Mouse (Mus musculus): Measurements from ENCODE around the gene Ciz1. TPM values are rescaled to one million over a fixed set of nuclear protein-coding genes. Genes with fewer than 3 reads are reported as not detected.

The Ciz1 gene
- polyA plus RNA-seq (2015; fragmentation: Nextera tagmentation; extraction: Ambion mirVana) = 21.8 and 23.1 TPM in 2 replicates

DNA sequence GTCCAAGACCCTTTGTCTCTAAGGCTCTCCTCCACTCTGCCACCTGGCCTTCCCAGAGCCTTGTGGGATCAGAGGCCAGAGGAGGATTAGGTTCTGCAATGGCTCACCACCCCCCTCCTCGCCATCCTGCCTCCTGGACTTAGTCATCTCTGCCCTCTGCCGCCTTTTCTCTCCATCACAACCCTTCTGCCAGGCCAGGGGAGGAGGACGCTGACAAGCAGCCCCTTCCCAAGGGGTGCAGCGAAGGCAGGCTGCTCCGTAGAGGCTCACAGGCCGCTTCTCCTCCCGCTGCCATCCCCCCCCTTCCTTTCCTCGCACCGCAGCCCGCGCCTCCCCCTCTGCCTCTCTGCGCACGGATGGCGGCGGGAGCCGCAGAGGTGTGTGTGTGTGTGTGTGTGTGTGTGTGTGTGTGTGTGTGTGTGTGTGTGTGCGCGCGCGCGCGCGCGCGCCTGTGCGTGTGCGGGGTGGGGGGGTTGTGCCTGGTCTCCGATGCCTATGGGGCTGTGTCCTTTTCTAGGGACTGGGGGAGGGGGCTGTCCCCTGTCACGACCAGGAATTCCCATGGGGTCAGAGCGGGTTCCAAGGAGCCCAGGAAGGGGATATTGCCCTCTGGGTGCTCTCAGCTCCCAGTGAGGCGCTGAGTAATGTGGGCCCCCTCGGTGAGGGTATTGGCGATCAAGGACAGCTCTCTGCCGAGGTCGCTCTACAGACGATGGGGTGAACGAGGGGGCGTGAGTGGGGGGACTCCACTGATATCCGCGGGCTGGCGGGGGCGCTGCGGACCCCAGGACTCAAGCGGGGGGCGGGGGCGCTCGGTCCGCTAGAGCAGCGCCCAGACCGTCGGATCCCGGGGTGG lies at the start of gene Ciz1:
Ciz1 (plus strand) TSS at position 177 of the 856 bp plus-strand sequence.

DNA sequence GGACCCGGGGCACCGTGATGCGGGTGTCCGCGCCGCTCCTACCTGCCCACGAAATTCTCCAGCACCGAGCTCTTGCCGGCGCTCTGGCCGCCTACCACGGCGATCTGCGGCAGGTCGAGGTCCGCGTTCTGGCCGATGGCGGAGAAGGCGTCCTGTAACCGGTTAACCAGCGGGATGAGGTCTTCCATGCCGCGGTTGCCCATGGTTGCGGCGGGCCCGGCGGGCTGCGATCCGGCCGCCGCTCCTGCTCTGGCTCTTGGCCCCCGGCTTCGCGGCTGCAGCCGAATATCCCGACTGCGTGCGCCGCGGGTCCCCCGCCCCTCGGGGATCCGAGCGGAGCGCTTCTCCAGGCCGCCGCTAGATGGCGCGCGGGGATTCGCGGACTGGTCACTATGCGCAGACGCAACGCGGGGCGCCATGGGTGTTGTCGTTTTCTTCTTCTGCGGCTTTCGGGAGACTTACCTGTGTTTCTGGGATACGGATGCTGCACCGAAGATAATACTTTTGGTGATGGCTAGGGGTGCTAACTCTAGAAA lies 948 bp downstream of the Ciz1 start, which contains the start of gene Dnm1:
Dnm1 (minus strand) TSS at position 332 of the 536 bp plus-strand sequence.

DNA sequence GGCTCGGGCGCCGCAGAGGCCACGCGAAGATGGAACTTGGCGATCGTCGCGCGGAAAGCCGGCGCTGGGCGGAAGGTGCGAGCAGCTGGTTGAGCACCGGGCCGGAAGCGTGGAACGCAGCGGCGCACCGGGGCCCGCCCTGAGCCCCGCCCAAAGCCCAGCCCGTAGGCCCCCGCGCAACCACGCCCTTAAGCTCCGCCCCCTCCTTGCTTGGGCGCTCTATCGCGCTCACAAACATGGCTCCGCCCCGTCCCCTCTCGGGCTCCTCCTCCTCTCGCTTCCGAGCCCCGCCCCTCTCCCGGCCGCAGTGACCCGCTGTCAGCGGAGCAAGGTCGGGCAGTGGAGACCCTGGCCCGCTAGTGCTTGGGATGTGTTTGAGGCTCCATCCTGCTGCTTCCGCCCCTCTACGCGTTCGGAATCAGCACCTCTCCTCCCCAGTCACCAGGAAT lies 29.7 kb downstream of the Ciz1 start, which contains the start of gene 1110008P14Rik:
1110008P14Rik (minus strand) TSS at position 164 of the 449 bp plus-strand sequence.

DNA sequence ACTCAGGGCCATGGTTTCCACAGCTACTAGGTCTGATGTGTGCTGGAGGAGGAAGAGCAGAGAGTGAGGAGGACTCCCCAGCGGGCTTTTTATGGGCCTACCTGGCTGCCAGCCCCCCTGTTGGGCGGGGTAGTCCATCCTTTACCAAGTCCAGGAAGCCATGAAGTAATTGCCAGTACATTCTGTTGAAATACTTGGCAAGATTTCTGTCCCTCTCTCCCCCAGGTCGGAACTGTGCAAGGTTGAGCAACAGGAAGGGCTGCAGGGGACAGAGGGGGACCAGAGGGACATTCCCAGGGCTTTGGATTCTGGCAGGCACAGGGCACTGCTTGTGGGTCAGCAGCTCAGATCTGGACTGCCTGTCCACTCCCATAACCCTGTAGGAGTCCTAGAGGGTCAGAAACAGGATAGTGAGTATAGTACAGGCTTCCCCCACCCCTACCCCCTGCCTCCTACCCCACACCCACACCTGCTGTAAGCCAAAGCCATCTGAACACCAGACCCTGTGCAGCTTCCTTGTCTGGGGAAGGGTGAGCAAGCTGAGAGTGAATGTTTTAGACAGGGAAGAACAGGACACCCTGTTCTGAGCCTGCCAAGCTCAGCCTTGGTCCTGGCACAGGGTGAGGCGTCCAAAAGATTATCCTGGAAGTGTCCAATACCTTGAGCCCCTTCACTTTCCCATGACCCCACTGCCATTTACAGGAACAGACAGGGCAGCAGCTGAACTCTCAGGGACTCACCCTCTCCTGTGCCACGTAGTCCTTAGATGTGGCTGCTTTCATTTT lies 35.8 kb downstream of the Ciz1 start, which contains the start of gene Lcn2:
Lcn2 (minus strand) TSS at position 547 of the 785 bp plus-strand sequence.

DNA sequence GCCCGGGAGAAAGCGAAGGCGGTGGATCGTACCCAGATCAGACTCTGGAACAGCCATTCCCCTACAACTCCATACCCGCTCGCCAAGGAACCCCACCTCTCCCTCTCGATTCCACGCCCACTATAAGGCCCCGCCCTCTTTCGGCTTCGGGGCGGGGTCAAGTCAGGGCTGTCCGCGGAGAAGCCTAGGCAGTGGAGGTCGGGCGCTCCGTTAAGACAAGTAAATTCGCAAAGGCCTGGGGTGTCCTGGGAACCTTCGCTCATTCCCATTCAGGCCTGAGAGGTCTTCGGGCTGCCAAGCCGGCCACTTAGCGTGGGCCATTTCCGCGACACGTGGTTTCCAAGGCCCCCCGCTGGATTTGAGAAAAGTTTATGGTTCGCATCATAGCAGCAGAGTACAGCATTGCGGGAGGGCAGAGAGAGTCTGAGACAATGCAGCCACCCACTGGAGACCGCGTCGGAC lies 43.4 kb downstream of the Ciz1 start, which contains the start of gene Ptges2:
Ptges2 (plus strand) TSS at position 413 of the 462 bp plus-strand sequence.

Small RNAs within 50 kb of the gene (microRNA-seq; reads per million reads assigned to microRNA genes)
- gene Gm23363 = 0.93 reads per million
- 488 reads per million, percentile 65 among the genes with 10 or more reads in this experiment for gene Mir199b

Other genes with a start within 250 kb of the Ciz1 start
- 20.9 and 22.2 TPM in 2 replicates for gene Prrc2b, start 201.2 kb upstream of the Ciz1 start, polyA plus RNA-seq (2015; fragmentation: Nextera tagmentation; extraction: Ambion mirVana)
- gene Pomt1, start 115.7 kb upstream of the Ciz1 start, polyA plus RNA-seq (2015; fragmentation: Nextera tagmentation; extraction: Ambion mirVana) = 9.2 and 9.6 TPM in 2 replicates
- gene Uck1, start 92.2 kb upstream of the Ciz1 start, polyA plus RNA-seq (2015; fragmentation: Nextera tagmentation; extraction: Ambion mirVana) = 41.4 and 44.3 TPM in 2 replicates
- 21.3 and 21.6 TPM in 2 replicates for gene Golga2, start 64.9 kb upstream of the Ciz1 start, polyA plus RNA-seq (2015; fragmentation: Nextera tagmentation; extraction: Ambion mirVana)
- 334 and 344 TPM in 2 replicates for gene Swi5, start 64.3 kb upstream of the Ciz1 start, polyA plus RNA-seq (2015; fragmentation: Nextera tagmentation; extraction: Ambion mirVana)
- gene Dnm1, start 1.0 kb downstream of the Ciz1 start, polyA plus RNA-seq (2015; fragmentation: Nextera tagmentation; extraction: Ambion mirVana) = 10.8 and 12.5 TPM in 2 replicates
- 58.3 and 58.6 TPM in 2 replicates for gene 1110008P14Rik, start 29.6 kb downstream of the Ciz1 start, polyA plus RNA-seq (2015; fragmentation: Nextera tagmentation; extraction: Ambion mirVana)
- 2.1 and 9.2 TPM in 2 replicates for gene Lcn2, start 35.9 kb downstream of the Ciz1 start, polyA plus RNA-seq (2015; fragmentation: Nextera tagmentation; extraction: Ambion mirVana)
- gene Ptges2, start 43.6 kb downstream of the Ciz1 start, polyA plus RNA-seq (2015; fragmentation: Nextera tagmentation; extraction: Ambion mirVana) = 19.9 and 20.9 TPM in 2 replicates
- 3.3 and 3.7 TPM in 2 replicates for gene Naif1, start 98.1 kb downstream of the Ciz1 start, polyA plus RNA-seq (2015; fragmentation: Nextera tagmentation; extraction: Ambion mirVana)
- 16.0 and 18.5 TPM in 2 replicates for gene Slc25a25, start 99.1 kb downstream of the Ciz1 start, polyA plus RNA-seq (2015; fragmentation: Nextera tagmentation; extraction: Ambion mirVana)
- 5.9 and 7.0 TPM in 2 replicates for gene Fam102a, start 183.0 kb downstream of the Ciz1 start, polyA plus RNA-seq (2015; fragmentation: Nextera tagmentation; extraction: Ambion mirVana)
- gene Dpm2, start 218.5 kb downstream of the Ciz1 start, polyA plus RNA-seq (2015; fragmentation: Nextera tagmentation; extraction: Ambion mirVana) = 78.8 and 88.0 TPM in 2 replicates
- not detected in 2 replicates for gene Pip5kl1, start 222.5 kb downstream of the Ciz1 start, polyA plus RNA-seq (2015; fragmentation: Nextera tagmentation; extraction: Ambion mirVana)
- gene 9430097D07Rik, start 223.4 kb downstream of the Ciz1 start, polyA plus RNA-seq (2015; fragmentation: Nextera tagmentation; extraction: Ambion mirVana) = not detected in 2 replicates
- gene St6galnac4, start 234.8 kb downstream of the Ciz1 start, polyA plus RNA-seq (2015; fragmentation: Nextera tagmentation; extraction: Ambion mirVana) = 8.2 and 10.1 TPM in 2 replicates
- gene St6galnac6, start 247.4 kb downstream of the Ciz1 start, polyA plus RNA-seq (2015; fragmentation: Nextera tagmentation; extraction: Ambion mirVana) = 19.0 and 19.1 TPM in 2 replicates

Data from urinary bladder, postnatal 0 days (tissue).